Mouse (Mus musculus) megakaryocyte-erythroid progenitor cell, adult 5-6 weeks (primary cell): Measurements from ENCODE around the gene Myo1e. TPM values are rescaled to one million over a fixed set of nuclear protein-coding genes. Genes with fewer than 3 reads are reported as not detected.

Experiments used
- ATAC-seq: replicated peaks from 2 replicates; pipeline ENCODE4 v1.8.0; 2016; ENCODE audit warnings: mild to moderate bottlenecking, inconsistent platforms; ENCODE audit not compliant: severe bottlenecking, poor library complexity, low FRiP score, low TSS enrichment
- total RNA-seq, 2 experiments: library from RNA; stranded (forward) in 1 of 2; stranded (reverse) in 1 of 2; fragments of 200-1000, 215-1000 nt in 1 of 2; fragments of >200 nt in 1 of 2; fragmentation: Nextera tagmentation in 1 of 2; gene quantifications; 2 replicates each; pipeline ENCODE4 v1.2.3; 2014 to 2017

The Myo1e gene
- total RNA-seq, 2 experiments from 2014 or later: 2.1 to 4.0 TPM

DNA sequence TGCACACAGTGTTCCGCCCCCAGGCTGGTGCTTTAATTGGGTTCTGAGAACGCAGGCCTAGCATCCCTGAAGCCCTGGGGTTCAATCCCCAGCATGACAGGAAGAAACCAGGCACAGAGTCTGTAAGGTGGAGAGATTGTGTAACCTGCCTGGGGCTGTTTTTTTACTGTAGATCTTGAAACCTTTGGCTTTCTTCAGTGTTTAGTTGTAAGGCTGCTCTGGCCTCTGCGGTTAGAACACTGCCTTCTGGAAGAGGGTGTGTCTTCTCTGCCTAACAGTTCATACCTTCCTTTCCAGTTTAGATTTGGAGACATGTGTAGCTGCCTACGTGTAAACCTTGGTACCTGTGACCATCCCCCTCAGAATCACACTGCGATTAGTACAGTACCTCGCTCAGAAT lies 67.3 kb downstream of the Myo1e start:
- ATAC-seq: no peak

DNA sequence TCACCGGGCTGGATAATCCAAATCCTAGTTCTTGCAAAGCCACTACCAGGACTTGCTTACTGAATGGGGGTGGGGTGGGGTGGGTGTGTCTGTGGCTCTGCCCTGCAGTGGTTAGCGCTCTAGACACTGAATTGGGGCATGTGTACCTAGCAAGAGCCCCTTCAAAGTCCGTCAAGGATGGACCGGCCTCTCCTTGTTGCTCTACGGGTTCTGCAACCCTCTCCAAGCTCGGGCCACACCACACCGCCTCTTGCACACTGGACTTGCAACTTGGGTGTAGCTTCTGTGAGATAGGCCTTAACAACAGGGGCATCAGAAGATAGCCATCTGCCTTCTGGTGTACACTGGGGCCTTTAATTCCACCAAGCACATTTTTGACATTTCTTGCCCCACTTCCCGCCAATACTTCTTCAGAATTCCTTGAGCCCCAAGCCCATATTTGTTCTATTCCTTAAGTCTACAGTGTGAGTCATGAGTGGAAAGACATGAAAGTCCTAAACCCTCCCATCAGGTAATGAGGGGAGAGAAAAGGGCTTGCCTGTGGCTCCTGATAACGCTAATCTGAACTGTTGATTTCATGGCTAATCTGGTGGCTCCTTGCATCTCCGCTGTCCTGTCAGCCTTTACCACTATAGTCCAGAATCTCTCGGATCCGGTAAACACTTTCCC lies 67.9 kb downstream of the Myo1e start:
- no peak for ATAC-seq

- ATAC-seq: no peak
Observed at GRCm38 (mm10) chr9:70277076-70277475, 69.9 kb downstream of the Myo1e start.

DNA sequence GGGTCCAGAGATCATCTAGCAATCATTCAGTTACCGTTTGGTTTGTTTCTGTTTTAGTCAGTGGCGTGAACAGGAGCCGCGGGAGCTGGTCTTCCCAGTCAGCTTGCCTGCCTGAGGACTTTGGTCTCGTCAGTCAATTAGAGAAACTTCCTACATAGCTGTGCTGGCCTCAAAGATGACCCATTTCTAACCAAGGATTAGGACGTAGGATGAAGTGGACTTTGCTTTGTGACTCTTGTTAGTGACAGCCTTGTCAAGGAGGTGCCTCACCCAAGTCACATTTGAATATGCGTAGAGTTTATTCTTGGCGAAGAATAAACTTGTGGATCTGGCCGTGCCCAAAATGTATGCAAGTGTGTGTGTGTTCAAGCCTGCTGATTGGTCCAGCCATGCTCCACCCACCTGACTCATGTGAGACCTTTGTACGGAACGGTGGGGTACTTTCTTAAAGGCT lies 70.4 kb downstream of the Myo1e start:
- no peak for ATAC-seq

GRCm38 (mm10) chr9:70281407-70281806 lies 74.3 kb downstream of the Myo1e start:
- no peak for ATAC-seq

DNA sequence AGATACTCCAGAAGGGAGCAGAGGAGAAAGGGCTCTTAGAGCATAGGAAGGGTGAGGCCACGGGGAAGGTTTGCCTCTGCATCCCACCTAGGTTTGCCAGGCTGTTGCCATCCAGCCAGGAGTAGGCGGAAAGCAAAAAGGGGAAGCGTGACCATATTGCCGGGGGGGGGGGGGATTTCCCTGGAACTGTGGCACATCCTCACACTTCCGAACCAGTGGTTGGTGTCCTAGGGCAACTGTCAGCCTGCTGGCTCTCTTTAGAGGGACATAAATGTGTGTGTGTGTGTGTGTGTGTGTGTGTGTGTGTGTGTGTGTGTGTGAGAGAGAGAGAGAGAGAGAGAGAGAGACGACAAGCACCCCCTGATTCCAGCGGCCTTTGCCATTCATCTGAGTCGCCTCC lies 75.0 kb downstream of the Myo1e start:
- no peak for ATAC-seq

DNA sequence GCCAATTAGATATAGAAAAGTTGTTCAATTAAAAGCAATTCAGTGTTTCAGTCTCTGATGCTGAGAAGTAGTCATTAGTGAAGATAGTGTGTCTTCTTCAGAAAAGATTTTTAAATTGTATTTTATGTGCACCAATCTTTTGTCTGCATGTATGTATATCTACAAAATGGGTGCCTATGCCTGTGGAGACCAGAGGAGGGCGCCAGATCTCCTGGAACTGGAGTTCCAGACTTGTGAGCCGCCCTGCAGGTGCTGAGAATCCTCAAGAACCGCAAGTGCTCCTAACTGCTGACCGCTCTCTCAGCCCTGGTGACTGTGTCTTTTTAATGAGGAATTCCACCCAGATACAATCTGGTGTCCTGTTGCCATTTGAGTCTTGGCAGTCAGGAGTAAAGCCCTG lies 76.0 kb downstream of the Myo1e start:
- ATAC-seq: no peak

- ATAC-seq: no peak
Observed at GRCm38 (mm10) chr9:70284584-70285140, 77.5 kb downstream of the Myo1e start.

DNA sequence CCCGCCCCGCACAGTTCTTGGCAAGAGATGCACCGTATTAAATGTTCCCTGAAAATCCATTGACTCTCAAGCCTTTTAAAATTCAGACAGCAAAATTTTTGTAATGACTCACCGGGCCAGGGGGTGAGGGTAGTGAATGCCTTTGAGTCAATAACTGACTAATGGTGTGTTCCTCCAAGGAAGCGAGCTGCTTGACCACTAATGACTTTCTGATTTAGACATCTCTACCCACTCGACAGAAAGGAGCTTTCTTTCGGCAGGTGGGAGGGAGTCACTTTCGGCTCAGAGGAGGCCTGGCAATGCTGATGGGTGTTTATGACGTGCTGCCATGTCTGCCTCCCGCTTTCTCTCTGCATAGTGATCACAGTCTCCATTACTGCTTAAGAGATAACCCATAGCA lies 83.6 kb downstream of the Myo1e start:
- no peak for ATAC-seq

DNA sequence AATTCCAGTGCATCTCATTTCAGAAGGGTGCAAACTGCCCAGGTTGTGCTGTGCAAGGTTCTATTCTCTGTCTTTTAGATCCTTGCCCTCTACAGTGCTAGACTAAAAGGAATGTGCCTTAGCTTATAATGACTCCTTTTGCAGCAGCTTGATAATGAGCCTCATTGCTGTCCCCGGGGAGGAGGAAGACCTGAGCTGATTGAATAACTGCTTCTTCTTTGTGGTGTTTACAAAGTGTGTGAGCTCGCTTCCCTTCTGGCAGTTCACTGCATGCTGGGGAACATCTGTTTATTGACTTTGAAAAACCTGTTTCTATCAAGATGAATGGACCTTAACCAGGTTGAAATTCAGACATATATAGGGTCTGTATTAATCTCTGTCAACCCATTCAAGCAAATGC lies 89.8 kb downstream of the Myo1e start:
- ATAC-seq: no peak

- ATAC-seq: no peak
Observed at GRCm38 (mm10) chr9:70298221-70298620, 91.1 kb downstream of the Myo1e start.

DNA sequence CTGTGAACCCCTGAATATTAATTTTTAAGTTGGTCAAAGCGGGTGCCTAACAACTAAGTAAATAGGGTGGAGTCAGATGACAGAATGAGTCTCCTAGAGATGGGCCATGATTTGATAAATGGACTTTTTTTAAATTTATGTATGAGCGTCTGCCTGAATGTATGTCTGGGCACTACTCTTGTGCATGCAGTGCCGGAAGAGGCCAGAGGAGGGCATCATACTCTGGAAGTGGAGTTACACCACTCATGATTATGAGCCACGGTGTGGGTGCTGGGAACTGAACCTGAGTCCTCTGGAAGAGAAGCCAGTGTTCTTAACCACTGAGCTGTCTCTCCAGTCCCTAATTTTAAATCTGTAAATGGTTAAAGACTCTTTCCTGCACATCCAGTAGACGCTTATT lies 93.6 kb downstream of the Myo1e start:
- ATAC-seq: no peak

DNA sequence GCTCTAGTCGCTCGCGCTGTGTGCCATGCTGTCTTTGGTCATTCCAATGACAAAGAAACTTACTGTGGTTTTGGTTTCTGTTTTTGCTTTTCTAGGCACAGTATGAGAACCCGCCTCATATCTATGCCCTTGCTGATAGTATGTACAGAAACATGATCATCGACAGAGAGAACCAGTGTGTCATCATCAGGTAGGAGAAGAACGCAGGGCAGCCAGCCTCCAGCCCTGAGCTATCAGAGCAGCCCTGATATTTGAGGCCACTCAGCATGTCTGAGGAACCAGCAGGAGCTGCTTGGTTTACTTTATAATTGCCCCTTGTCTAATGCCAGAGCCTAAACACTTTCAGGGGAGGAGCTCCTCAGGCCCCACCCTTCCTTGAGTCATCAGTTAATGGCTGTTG lies 94.4 kb downstream of the Myo1e start:
- no peak for ATAC-seq

GRCm38 (mm10) chr9:70304901-70305300 lies 97.8 kb downstream of the Myo1e start:
- ATAC-seq: no peak

- no peak for ATAC-seq
Observed at GRCm38 (mm10) chr9:70310046-70310445, 102.9 kb downstream of the Myo1e start.

GRCm38 (mm10) chr9:70314019-70314418 lies 106.9 kb downstream of the Myo1e start:
- no peak for ATAC-seq

DNA sequence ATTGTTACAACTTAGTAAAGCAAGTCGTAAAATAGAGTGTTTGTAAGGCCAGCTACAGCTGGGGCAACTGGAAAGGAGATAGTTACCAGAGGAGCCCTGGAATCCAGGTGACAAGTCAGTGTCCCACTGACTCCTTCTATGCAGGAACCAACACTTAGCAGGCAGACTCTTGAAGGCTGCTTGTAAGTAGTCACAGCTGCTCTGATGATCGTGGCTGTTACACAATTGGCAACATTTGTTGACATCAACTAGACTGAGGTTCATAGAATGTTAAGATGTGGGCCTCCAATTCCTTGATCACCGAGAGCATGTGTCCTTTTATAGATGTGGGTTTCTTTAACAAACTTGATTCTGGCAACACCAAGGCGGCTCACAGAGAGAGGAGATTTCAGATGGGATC lies 108.0 kb downstream of the Myo1e start:
- ATAC-seq: no peak

GRCm38 (mm10) chr9:70318601-70319000 lies 111.5 kb downstream of the Myo1e start:
- ATAC-seq: no peak

DNA sequence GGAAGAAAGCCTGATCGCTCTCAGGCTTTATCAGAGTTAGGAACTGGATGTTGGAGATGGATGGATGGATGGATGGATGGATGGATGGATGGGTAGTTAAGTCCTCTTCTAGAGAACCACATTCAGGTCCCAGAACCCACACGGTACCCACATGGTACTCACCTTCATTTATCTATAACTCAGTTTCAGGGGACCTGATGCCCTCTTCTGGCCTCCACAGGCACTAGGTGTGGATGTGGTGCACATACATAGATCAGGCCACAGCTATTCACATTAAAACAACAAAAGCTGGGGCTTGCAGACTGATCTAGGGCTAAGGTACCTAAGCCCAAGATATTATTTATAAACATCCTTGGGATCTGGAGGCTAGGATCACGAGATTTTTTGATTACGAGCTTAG lies 117.2 kb downstream of the Myo1e start:
- ATAC-seq: no peak

DNA sequence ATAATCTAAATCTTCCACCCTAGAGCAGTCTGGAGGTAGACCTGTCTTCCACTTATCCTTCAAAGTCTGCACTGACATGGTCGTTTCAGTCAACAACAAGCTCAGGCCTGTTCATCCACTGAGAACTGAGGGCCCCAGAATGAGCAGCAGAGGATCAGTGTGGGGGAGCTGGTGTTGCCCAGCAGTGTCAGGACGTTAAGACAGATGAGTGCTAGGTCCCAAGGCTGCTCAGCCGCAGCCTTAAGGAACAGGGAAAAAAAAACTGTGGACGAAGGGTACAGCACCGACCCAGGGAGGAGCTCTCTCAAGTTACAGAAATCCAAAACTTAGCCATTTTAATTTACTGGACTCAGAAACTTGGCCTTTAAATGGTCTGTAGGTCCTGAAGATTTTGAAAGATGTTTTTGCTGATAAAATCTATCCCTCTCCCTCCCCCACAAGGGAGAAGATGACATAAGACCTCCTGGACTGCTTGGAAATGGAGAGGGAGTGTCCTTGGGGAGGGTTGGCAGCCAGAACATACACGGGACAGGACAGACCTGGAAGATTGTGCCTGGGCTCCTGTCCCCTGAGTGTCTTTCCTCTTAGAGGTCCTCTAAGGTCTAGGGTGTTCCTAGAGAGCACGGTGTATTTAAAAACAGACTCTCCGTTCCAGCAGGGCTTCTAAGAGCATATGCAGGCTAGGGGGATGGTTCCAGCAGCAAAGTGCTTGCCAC lies 118.9 kb downstream of the Myo1e start:
- ATAC-seq: no peak
